Mouse (Mus musculus): ENCODE measurements around the gene Sugct. TPM values are rescaled to one million over a fixed set of nuclear protein-coding genes. Genes with fewer than 3 reads are reported as not detected.

The Sugct gene
- total and polyA plus RNA-seq, 2 experiments: 10.9 to 25.4 TPM

DNA sequence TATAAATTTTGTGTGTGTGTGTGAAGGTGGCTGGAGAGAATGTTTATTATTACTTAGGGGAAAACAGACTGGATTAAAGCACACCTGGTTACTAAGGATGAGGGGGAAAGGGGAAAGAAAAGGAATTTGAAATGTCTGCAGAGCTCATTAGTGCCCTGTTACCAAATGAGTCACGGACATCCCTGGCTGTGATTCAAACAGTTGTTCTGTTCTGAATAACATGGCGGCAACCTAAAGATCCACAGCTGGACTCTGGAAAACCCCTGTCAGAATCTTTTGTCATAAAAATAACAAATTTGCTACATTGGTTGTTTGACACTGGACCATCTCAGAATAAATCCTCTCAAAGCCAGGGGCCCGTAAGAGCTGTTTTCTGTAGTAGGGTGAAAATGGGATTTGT lies 530.6 kb downstream of the Sugct start:
- 92% methylated on average over 3 of the region's 3 CpGs for WGBS
- no peak overlapping the region for H3K27ac ChIP-seq (replicated peaks; ENCODE audit: insufficient read depth, low read depth, low read length)
- H3K9ac ChIP-seq (ENCODE audit: low read depth, low read length): no peak overlapping the region
- H3K36me3 ChIP-seq (ENCODE audit: control insufficient read depth, insufficient read depth, low read length): no peaks in the 10 kb centered on the region
- no peak overlapping the region for H3K4me3 ChIP-seq (ENCODE audit: insufficient read depth, low read depth, low read length)
- TF ChIP-seq POLR2A (IDR thresholded peaks at IDR 0.05; ENCODE audit: extremely low read depth, insufficient read depth, low read length) (no peak), CTCF (IDR thresholded peaks at IDR 0.05; ENCODE audit: low read depth, low read length) (no peak)
- no peaks in the 10 kb centered on the region for H3K4me1 ChIP-seq (ENCODE audit: control insufficient read depth, insufficient read depth, low read length)
- H3K27me3 ChIP-seq (ENCODE audit: control insufficient read depth, insufficient read depth, low read length): no peaks in the 10 kb centered on the region
- no peak for DNase-seq (ENCODE audit: extremely low read depth, low read depth, low spot score)
- no peaks in the 10 kb centered on the region for H3K79me2 ChIP-seq (ENCODE audit: control insufficient read depth, insufficient read depth, low read length)

GRCm38 (mm10) chr13:17146441-17146992 lies 548.8 kb downstream of the Sugct start:
- no peaks in the 10 kb centered on the region for H3K4me1 ChIP-seq (ENCODE audit: control insufficient read depth, insufficient read depth, low read length)
- TF ChIP-seq POLR2A (IDR thresholded peaks at IDR 0.05; ENCODE audit: extremely low read depth, insufficient read depth, low read length) (no peak), CTCF (IDR thresholded peaks at IDR 0.05; ENCODE audit: low read depth, low read length) (no peak)

DNA sequence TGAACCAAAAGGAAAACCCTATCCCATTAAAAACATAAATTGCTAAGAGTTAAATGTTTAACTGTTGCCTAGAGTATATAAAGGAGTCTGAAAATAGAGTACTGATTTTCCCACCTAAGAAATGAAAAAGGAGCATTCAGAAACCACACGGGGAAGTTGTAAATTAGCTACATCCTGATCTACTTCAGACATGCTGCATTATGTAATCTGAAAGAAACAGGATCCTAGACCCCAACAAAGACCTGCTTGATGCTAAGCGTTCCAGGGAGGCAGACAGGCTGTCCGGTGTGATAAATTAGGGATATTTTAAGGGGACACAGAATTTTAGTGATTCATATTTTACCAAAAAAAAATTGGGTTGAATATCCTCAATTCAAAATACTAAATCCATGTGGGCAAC lies 579.3 kb downstream of the Sugct start:
- TF ChIP-seq CTCF (IDR thresholded peaks at IDR 0.05; ENCODE audit: low read depth, low read length) (no peak), POLR2A (IDR thresholded peaks at IDR 0.05; ENCODE audit: extremely low read depth, insufficient read depth, low read length) (no peak)
- Histone ChIP-seq H3K27me3 (ENCODE audit: control insufficient read depth, insufficient read depth, low read length) (no peaks in the 10 kb centered on the region), H3K9ac (ENCODE audit: low read depth, low read length) (no peak overlapping the region), H3K36me3 (ENCODE audit: control insufficient read depth, insufficient read depth, low read length) (no peaks in the 10 kb centered on the region), H3K79me2 (ENCODE audit: control insufficient read depth, insufficient read depth, low read length) (no peaks in the 10 kb centered on the region), H3K4me3 (ENCODE audit: insufficient read depth, low read depth, low read length) (no peak overlapping the region), H3K4me1 (ENCODE audit: control insufficient read depth, insufficient read depth, low read length) (no peaks in the 10 kb centered on the region), H3K27ac (replicated peaks; ENCODE audit: insufficient read depth, low read depth, low read length) (no peak overlapping the region)
- no peak for DNase-seq (ENCODE audit: extremely low read depth, low read depth, low spot score)
- 76% methylated on average over 3 of the region's 3 CpGs for whole genome bisulfite sequencing

More at GRCm38 (mm10) chr13:17146441-17146992, 548.8 kb downstream of the Sugct start:
- H3K27ac ChIP-seq (replicated peaks; ENCODE audit: insufficient read depth, low read depth, low read length): no peak overlapping the region
- H3K36me3 ChIP-seq (ENCODE audit: control insufficient read depth, insufficient read depth, low read length): no peaks in the 10 kb centered on the region
- no peaks in the 10 kb centered on the region for H3K27me3 ChIP-seq (ENCODE audit: control insufficient read depth, insufficient read depth, low read length)
- no peaks in the 10 kb centered on the region for H3K79me2 ChIP-seq (ENCODE audit: control insufficient read depth, insufficient read depth, low read length)
- H3K4me3 ChIP-seq (ENCODE audit: insufficient read depth, low read depth, low read length): no peak overlapping the region
- no peak for DNase-seq (ENCODE audit: extremely low read depth, low read depth, low spot score)
- H3K9ac ChIP-seq (ENCODE audit: low read depth, low read length): no peak overlapping the region

DNA sequence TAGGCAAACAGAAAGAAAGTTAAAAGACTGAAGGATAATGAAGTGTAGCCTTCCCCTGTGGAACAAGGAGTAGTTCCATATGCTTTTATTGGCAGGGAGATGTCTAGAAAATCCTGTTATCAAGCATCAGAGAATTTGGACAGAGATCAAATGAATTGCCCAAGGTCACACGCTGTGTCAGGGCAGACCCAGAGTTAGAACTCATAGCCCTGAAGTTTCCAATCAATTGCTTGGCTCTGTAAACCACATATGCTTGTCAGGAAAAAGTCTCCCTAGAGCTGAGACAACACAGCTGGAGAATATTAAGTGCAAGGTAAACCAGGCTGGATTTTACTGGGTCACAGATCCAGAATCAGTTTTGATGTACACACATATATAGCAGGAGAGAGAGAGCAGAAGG lies 593.0 kb downstream of the Sugct start:
- no peaks in the 10 kb centered on the region for H3K79me2 ChIP-seq (ENCODE audit: control insufficient read depth, insufficient read depth, low read length)
- no peak overlapping the region for H3K4me3 ChIP-seq (ENCODE audit: insufficient read depth, low read depth, low read length)
- H3K36me3 ChIP-seq (ENCODE audit: control insufficient read depth, insufficient read depth, low read length): no peaks in the 10 kb centered on the region
- 84% methylated on average over 1 of the region's 1 CpGs for WGBS
- no peaks in the 10 kb centered on the region for H3K4me1 ChIP-seq (ENCODE audit: control insufficient read depth, insufficient read depth, low read length)
- DNase-seq (ENCODE audit: extremely low read depth, low read depth, low spot score): no peak
- H3K27me3 ChIP-seq (ENCODE audit: control insufficient read depth, insufficient read depth, low read length): no peaks in the 10 kb centered on the region
- TF ChIP-seq CTCF (IDR thresholded peaks at IDR 0.05; ENCODE audit: low read depth, low read length): no peak
- TF ChIP-seq POLR2A (IDR thresholded peaks at IDR 0.05; ENCODE audit: extremely low read depth, insufficient read depth, low read length): no peak
- H3K27ac ChIP-seq (replicated peaks; ENCODE audit: insufficient read depth, low read depth, low read length): no peak overlapping the region
- H3K9ac ChIP-seq (ENCODE audit: low read depth, low read length): no peak overlapping the region

DNA sequence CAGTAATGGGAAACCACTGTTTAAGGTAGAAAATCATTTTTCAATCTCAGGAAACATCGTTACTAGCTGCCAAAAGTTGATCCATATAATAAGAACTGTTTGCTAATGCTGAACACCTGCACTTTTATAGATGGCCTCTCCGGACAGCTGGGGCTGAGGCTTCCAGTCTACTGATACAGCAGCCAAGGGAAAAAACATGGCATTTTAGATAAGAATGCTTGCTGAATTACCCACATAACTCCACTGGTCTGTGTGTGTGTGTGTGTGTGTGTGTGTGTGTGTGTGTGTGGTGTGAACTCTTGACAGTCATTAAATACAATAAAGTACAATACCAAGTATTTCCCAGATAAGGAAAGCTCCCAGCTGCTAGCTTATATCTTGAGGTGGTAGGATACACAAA lies 608.8 kb downstream of the Sugct start:
- no peak for DNase-seq (ENCODE audit: extremely low read depth, low read depth, low spot score)
- Histone ChIP-seq H3K4me3 (ENCODE audit: insufficient read depth, low read depth, low read length) (no peak overlapping the region), H3K9ac (ENCODE audit: low read depth, low read length) (no peak overlapping the region), H3K27me3 (ENCODE audit: control insufficient read depth, insufficient read depth, low read length) (no peaks in the 10 kb centered on the region), H3K79me2 (ENCODE audit: control insufficient read depth, insufficient read depth, low read length) (no peaks in the 10 kb centered on the region), H3K4me1 (ENCODE audit: control insufficient read depth, insufficient read depth, low read length) (no peaks in the 10 kb centered on the region), H3K36me3 (ENCODE audit: control insufficient read depth, insufficient read depth, low read length) (no peaks in the 10 kb centered on the region), H3K27ac (replicated peaks; ENCODE audit: insufficient read depth, low read depth, low read length) (no peak overlapping the region)
- WGBS: 82% methylated on average over 2 of the region's 2 CpGs
- TF ChIP-seq POLR2A (IDR thresholded peaks at IDR 0.05; ENCODE audit: extremely low read depth, insufficient read depth, low read length) (no peak), CTCF (IDR thresholded peaks at IDR 0.05; ENCODE audit: low read depth, low read length) (no peak)

GRCm38 (mm10) chr13:17086146-17086545 lies 609.2 kb downstream of the Sugct start:
- H3K4me1 ChIP-seq (ENCODE audit: control insufficient read depth, insufficient read depth, low read length): no peaks in the 10 kb centered on the region
- H3K9ac ChIP-seq (ENCODE audit: low read depth, low read length): no peak overlapping the region
- H3K79me2 ChIP-seq (ENCODE audit: control insufficient read depth, insufficient read depth, low read length): no peaks in the 10 kb centered on the region
- no peak overlapping the region for H3K4me3 ChIP-seq (ENCODE audit: insufficient read depth, low read depth, low read length)
- TF ChIP-seq POLR2A (IDR thresholded peaks at IDR 0.05; ENCODE audit: extremely low read depth, insufficient read depth, low read length): no peak
- no peak for TF ChIP-seq CTCF (IDR thresholded peaks at IDR 0.05; ENCODE audit: low read depth, low read length)
- H3K27ac ChIP-seq (replicated peaks; ENCODE audit: insufficient read depth, low read depth, low read length): no peak overlapping the region
- H3K27me3 ChIP-seq (ENCODE audit: control insufficient read depth, insufficient read depth, low read length): no peaks in the 10 kb centered on the region
- H3K36me3 ChIP-seq (ENCODE audit: control insufficient read depth, insufficient read depth, low read length): no peaks in the 10 kb centered on the region
- no peak for DNase-seq (ENCODE audit: extremely low read depth, low read depth, low spot score)
